Mouse (Mus musculus): ENCODE measurements around the gene Mroh2a.

GRCm38 (mm10) chr1:88256886-88257663 lies 30.3 kb downstream of the Mroh2a start:
- TF ChIP-seq GATA1 (IDR thresholded peaks at IDR 0.05; ENCODE audit: low read length), result no peak
- TF ChIP-seq TAL1 (IDR thresholded peaks at IDR 0.05; ENCODE audit: low read length), result no peak

All from erythroblast, embryonic 14.5 days (primary cell).